Mouse (Mus musculus): ENCODE results near the gene Pygo2.

Gene Pygo2

DNA sequence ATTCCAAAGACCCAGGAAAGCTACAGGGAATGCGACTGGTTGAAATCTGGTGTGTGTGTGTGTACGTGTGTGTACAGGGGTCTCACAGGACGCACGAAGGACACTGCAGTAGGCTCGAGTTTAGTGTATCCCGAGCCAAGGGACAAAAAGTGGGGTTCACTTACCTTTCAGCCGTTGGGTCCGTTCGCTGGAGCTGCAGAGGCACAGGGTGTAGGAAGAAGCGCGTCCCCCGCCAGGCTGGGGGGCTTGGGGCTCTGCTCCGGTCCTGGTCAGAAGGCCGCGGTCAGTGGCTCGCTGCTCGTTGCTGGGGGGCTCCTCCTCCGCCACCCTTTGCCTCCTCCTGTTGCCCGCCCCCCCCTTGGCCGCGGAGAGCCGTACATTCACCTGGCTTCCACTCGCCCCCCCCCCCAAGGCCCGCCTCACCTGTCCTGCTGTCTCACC lies 37.1 kb upstream of the Pygo2 start:
- peak; percentile 55 for DNase-seq (ENCODE audit: low read depth)

DNA sequence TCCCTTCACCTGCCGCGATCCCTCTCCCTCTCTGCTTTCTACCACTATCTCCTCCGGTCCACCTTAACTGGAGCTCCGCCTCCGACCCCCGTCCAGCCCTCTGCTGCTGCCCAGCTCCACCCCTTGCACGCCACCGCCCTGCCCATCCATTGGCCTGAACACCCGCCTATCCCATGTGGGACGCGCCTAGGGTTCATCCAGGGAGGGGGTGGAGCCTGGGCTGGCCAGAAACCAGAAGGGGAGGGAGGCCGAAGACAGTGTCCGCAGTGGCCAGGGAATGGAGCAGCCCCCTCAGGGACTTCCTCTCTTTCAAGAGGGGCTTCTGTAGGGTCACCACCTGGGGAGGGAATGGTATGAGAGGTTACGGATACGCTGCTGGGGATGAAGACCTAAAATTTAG lies 36.4 kb upstream of the Pygo2 start:
- peak; percentile 93 for DNase-seq (ENCODE audit: low read depth)

DNA sequence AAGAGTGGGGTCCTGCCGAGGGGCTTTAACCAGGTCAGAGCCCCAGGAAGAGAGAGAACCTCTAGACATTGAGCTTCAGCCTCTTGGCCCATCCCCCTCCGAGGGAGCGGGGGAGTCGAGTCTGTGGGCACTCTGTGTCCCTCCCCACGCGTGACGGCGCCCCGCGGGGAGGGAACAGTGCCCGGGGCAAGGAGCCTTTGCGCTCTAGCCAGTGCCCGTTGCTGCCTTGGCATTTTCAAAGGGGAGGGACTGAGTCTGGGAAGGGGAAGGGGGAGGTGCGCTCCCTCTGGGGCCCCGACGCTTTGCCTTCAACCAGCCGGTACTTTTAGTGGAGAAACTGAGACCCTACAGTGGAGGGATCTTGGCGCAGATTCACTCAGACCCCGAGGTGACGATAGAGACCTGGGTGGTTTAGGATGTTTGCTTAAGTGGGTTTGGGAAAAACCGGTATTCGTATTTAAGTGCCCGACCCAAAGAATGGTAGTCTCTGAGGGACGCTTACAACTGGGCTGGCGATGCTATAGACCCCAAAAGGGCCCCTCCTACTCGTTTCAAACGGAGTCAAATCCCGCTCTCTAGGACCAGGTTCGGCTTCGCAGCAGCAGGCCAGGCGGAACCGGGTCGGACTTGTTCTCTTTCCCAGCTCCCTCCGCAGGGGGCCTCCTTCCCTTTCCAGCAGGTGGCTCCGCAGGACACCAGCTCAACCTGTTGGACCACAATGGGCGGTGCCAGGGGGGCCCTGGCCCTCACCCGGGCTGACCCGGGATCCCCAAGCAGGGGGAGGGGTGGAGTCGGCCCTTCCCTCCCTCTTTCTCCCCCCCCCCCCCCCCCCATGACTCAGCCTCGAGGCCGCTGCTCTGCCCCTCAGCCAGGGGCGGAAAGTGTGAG lies 35.8 kb upstream of the Pygo2 start, which contains the start of gene Zbtb7b:
TSS of gene Zbtb7b (minus strand) at position 771 of the 888 bp plus-strand sequence.
- DNase-seq (ENCODE audit: low read depth): peak; percentile 72

DNA sequence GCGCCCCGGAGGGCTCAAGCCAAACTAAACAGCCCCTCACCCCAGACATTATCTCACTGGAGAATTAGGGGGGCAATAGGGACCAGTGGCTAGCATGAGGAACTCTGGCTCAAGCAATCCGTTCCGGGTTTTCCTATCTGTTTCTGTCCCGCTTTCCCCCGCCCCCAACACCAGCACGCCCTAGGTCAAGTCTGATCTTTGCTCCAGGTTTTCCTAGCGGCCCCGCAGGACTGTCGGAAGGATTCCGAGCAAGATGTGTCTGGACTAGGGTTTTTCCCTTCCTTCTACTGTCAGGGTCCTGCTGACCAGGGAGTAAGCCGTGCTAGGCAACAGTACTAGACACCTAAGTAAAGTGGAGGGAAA lies 35.1 kb upstream of the Pygo2 start:
- DNase-seq (ENCODE audit: low read depth): no peak

DNA sequence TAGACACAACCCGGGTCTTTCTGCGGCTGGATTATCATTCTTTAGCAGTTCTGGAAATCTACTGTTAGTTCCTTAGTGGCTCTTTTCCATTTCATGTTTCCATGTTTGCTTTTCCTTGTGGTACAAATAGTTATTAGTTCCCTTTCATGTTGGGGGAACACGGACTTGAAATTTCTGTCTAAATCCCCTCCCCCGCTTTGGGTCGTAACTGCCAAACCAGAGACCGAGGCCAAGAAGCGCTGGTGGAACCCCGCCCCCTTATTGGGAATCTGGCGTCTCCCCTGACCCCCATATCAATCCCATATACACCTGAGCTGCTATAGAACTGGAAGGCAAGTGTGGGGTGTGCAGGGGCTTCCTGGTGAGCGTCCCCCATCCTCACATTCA lies 34.6 kb upstream of the Pygo2 start:
- DNase-seq (ENCODE audit: low read depth): no peak

DNA sequence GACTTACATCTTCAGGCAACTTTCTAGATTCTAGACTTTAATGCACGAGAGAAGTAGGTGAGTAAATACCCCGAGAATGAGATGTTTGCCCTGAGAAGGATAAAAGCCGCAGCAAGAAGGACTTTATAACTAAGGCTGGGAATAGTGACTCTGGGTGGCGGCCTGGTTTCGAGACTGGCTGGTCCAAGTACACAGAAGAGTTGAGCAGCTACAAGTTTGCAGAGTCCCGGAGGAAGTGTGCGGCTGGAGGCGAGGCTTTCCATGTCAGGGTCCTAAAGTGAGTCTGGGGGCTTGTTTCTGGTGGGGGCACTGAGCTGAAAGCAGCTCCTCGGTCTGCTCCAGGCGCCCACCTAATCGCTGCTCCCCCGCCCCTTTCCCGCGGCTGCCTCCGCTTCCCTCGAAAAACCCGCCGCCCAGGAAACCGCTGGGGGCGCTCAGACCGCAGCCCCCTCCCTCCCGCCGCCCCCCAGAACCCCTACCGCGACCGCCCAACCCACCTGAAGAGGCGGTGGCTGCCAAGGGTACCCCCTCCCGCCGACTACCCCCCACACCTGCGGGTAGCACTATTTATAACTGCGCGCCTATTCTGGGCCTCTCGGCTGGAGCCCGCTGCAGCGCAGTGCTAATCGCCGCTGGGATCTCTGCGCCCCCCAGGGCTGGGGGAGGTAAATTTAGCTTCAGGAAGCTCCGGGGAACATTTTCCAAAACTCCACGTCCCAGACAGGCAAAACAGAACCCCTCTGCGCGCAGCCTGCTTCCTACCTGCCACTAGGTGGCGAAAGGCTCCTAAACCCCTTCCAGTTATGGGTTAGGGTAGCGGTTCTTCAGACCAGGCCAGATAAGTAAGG lies 34.0 kb upstream of the Pygo2 start:
- peak; percentile 80 for DNase-seq (ENCODE audit: low read depth)

DNA sequence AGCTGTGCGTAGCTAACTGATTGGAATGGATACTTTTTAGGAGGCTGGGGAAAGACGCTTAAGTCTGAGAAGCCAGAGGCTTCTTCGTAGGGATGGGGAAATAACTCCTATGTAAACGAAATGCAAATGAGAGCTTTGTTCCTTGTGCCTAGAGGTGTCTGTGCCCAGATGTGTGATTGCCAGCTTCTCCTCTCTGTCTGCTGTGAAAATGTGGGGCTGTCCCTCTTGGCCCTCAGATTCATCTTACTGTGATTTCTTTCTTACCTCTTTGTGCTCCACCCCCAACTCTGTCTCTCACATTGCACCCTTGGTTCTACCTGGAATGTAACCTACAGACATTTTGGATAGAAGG lies 33.4 kb upstream of the Pygo2 start:
- no peak for DNase-seq (ENCODE audit: low read depth)

DNA sequence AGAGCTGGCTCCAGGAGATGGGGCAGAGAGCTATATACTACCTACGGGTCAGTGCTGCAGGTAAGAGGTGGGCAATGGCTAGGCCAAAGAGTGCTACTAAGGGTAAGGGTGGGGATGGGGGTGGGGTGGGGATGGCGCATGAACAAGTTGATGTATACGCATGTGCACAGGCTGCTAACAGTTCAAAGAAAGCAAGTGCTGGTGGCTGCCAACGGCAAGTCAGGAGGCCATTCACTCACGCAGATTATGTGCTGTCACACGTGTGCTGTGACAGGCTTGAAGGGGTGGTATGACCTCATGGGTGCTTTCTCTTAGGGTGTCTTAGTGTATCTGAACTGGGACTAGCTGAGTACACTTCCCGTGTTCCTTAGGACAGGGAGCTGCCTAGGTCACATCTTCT lies 28.7 kb upstream of the Pygo2 start:
- no peak for DNase-seq (ENCODE audit: low read depth)

DNA sequence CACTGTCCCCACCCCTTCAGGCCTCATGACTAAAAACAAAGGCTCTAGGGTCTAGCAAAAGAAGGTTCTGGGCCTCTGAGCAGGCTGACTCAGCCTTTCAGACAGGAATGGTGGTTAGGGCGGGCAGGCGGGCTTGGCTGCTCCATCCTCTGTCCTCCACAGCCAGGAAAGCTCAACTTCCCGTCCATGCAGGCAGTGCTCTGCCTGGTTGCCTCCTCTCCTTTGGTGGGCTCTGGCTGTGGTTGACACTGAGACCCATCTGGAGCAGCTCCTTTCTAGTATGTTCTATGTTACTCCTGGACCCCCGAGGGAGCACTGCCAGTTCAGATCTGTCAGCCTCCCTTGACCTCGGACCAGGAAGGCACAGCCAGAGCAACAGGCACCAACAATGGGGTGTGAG lies 27.3 kb upstream of the Pygo2 start, which contains the start of gene Lenep:
TSS of gene Lenep (minus strand) at position 101 of the 400 bp plus-strand sequence.
- DNase-seq (ENCODE audit: low read depth): no peak

DNA sequence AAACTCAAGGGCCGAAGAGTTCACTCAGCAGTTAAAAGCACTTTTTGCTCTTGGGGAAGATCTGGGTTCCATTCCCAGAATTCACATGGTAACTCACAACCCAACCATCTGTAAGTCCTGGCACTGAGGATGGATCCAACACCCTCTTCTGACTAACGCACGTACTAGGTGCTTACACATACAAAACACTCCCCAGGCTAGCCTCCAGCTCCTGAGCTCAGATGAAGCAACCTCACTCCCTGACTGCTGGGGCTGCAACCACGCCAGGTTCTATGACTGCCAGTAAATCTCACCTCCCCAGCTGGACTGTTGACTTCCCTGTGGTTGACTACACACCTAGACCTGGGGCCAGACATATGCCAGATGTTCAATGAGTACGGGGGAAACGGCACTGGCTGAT lies 23.1 kb upstream of the Pygo2 start:
- no peak for DNase-seq (ENCODE audit: low read depth)

DNA sequence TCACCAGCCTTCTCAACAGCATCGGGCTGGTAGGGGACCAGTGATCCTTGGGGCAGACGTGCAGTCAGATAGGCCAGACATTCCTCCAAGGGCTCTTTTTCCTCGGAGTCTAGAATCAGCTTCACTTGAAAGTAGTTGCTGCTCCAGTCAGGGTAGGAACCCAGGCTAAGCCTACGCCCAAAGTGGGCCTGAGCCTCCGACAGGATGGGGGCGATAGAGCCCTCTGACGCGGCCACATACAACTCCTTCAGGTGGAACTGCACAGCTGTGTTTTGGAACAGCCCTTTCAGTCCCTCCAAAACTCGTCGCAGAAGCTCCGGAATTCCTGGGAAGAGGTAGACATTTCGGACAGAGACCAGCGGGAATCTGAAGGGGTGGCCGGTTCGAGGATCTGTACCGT lies 21.6 kb upstream of the Pygo2 start:
- DNase-seq (ENCODE audit: low read depth): no peak

DNA sequence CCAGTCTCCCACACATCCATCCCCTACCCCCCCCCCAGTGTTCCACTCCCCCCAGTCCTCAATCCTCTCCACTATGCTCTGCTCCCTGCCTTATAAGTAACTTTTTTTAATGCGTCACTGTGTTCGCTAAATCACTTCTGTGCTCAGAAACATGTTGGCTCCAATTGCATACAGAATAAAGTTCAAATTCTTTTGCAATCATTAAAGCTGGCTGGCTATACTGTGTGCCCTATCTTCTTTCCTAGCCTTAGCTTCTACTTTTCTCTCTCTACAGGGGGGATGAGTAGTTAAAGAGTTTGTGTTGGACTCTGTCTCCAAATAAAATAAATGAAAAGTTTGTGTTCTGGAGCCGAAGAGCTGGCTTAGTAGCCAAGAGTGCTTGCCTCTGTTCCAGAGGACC lies 20.3 kb upstream of the Pygo2 start:
- no peak for DNase-seq (ENCODE audit: low read depth)

DNA sequence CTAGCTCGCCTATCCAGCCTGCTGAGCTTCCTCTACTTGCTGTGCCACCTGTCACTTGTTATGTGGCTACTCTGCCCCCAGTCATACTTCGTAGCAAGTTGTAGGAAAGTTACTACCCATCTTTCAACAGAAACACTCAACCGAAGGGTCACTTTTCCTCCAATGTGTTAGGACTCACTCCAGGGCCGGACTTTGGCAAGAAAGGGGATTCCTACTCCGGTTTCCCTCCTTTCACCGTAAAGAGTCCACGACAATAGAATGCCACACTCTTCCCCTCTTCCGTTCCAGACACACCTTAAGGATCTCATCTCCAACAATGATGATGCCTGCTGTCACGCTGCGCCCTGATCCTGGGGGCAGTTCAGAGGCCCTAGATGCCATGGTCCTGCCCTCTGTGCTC lies 19.1 kb upstream of the Pygo2 start:
- no peak for DNase-seq (ENCODE audit: low read depth)

DNA sequence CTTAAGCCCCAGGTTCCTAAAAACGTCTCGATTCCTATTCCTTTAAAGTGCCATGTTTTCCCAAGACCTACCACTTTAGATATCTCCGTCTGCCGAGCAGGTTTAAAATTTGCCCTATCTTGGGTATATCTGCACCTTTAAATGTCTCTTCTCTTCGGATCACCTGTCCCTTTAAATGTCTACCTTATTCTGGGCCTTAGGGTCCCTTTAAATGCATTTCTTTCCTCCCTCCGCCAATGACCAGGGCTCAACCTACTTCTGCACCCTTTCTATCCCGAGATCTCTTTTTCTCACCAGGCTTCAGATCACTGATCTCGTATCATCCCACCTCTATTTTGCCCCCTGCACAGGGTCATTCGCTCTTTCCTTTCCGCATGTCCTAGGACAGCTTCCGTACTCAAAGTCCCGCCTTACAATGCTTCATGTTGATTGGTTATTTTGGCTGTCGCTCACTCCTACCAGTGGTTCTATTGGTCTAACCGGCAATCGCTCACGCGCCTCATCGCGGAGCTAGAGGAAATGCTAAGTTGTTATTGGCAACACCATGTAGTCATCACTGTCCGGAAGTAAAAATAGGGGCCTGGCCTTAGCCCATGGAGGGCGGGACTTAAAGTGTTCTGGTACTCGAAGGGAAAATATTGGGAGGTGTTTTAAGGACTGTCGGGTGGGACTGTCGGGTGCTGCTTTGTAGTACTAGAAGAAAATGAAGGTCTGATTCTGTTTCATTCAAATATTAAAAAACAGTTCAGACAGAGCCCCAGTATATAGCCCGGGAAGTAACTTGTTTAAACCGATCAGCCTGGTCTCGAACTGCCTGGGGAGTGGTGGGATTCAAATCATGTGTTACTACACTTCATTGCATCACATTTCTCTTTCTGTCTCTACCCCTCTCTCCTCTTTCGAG lies 18.3 kb upstream of the Pygo2 start, which contains the start of gene Flad1:
TSS of gene Flad1 (minus strand) at position 381 of the 904 bp plus-strand sequence.
- peak; percentile 100 for DNase-seq (ENCODE audit: low read depth)

DNA sequence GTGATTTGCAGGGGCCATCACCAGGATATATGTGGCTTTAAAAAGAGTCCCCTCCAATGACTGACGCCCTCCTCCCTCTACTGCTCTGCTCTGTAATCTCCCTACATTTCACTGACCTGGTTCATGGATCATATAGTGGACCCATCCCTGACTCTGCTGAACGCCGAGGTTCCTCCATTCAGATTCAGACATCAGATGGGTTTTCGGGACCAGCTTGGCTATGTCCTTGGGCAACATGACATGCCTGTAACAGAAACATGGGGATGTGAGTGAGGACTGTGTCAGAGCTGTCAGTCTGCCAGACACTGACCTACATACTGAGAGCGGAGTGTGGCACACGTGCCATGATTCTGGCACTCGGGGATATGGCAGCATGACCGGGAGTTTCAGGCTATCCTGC lies 13.9 kb upstream of the Pygo2 start:
- no peak for DNase-seq (ENCODE audit: low read depth)

DNA sequence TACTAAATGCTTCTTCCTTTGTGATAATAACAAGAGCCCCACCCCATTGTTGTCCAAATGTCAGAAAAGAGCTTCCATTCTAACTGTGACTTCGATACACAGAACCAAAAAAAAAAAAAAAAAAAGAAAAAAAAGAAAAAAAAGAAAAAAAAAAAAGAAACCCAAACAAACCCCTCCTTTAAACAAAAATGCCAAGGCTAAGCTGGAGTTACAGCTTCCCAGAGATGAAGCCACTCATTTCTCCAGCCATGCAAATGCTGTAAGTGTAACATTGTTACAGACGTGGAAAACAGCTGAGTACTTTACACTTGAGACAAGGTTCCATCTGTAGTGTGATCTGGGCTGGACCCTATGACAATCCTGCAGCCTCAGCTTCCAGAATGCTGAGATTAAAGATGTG lies 12.9 kb upstream of the Pygo2 start:
- DNase-seq (ENCODE audit: low read depth): no peak

DNA sequence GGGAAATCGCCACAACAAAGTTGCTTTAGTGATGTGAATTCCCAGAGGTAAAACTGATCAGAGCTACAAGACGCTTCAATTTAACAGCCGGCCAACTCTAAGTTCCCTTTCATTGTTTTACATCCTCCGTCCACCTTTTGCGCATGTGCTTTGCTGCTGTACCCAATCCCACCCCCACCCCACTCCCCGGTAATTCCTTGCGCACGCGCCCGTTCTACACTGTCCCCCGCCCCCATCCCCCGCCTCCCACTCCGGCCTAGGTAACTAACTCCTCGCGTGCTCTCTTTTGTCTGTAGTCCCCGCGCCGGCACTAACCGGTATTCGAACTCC lies 12.2 kb upstream of the Pygo2 start:
- DNase-seq (ENCODE audit: low read depth): no peak

DNA sequence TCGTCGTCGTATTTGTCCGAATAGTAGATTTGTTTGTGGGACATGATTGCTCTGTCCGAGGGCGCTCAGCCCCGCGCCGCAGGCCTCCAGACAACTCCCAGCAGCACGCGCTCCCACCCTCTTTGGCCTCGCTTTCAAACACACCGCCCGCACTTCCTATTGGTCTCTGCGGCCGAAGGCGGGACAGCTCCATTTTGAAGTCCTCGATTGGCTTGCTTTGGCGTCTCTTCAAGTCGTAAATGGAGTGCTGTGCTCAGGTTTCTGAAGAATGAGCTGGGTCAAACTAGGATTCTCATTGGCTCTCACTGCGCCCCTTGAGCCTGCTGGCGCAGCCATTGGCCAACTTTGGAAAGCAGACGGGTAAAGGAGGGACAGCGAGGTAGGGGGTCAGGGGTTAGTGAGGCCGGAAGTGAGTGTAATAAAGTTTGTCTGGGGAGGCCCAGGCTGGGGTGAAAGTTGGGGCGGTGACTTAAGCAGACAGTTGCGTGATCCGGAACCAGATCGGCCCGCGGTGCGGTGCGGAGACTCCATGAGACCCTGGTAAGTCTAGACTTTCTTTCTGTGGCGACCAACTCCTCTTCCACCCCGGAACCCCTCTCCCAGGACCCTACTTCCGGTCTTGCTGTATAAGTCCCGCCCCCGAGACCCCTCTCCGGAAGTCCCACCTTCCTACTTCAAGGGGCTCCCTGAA lies 11.7 kb upstream of the Pygo2 start, which contains the start of the genes Cks1b and Shc1:
TSS of gene Cks1b (minus strand) at position 214 of the 691 bp plus-strand sequence.
TSS of gene Shc1 (plus strand) at position 274 of the 691 bp plus-strand sequence.
- peak; percentile 97 for DNase-seq (ENCODE audit: low read depth)

DNA sequence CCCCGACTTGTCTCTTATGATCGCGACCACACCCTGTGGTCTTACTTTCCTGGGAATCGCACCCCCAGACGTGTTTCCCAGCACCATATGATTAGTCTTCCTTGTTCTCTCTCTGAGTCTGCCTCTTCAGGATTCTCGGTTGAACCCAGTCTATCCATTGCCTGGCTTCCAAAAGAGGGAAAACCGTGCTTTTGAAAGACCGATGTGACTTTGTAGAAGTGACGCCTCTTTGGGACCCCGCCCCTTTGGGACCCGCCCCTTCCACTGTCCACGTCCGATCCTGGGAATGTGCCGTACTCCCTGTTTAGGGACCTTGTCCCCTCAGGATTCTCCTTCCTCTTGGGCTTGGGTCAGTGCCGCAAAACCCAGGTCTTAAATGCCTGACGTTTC lies 11.2 kb upstream of the Pygo2 start:
- DNase-seq (ENCODE audit: low read depth): no peak

DNA sequence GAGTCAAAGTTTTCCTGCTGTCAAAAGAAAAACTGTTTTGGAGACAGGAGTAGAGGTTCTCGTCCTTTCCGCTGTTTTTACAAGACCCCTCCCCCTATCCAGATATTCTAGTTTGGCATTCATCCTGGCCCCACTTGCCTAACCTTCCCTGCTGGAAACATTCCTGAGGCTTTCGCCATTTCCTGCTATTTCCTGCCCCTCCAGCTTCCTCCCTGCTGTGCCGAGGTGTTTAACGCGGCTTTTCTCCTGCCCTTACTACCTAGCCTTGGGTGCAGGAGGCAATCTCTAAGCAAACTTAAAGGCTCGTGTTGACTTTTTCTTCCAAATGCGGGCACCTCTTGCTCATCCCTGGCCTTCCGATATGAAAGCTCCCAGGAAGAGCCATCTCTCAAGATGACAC lies 10.4 kb upstream of the Pygo2 start:
- DNase-seq (ENCODE audit: low read depth): no peak

DNA sequence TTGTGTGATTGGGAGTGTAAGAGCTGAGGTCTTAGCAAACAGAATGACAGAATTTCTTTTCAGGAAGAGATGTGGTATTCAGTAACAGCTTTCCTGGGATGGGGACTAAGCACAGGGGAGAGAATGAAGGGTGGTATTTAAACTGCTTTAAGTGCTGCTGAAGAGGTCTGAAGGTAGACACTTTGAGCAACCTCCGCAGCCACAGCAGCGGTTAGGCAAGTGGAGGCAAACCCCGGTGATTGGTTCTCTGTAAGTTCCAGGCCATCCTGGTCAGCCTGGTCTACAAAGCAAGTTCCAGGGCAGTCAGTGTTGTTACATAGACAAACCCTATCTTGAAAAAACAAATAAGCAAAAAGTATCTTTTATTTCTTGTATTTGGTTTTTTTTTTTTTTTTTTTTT lies 10.0 kb upstream of the Pygo2 start:
- DNase-seq (ENCODE audit: low read depth): no peak
